8 mouse cellular contexts compared by ENCODE assay signal in genomic region chr1:190978511-190979073, GRCm38 (mm10). TPM values are rescaled to one million over a fixed set of nuclear protein-coding genes. Genes with fewer than 3 reads are reported as not detected.
A peak's percentile ranks its signal among the peaks of the same experiment; 100 is the strongest.
DNase-seq lines count a peak whose midpoint lies in the region; ATAC-seq and TF ChIP-seq lines count a peak whose summit lies in the region.

No protein-coding gene starts in this region.

- H3K4me1 ChIP-seq in kidney, adult 2 months (ENCODE audit: control insufficient read depth, insufficient read depth, low read length): no peaks in the 10 kb centered on the region
- H3K4me1 ChIP-seq in ES-Bruce4 (ENCODE audit: control insufficient read depth, insufficient read depth, low read length): no peaks in the 10 kb centered on the region
- H3K4me1 ChIP-seq in heart, embryonic 16.5 days (ENCODE audit: control insufficient read depth, insufficient read depth, low read length): peaks cover 33% of the 10 kb centered on the region
- peaks cover 20% of the 10 kb centered on the region for H3K4me1 ChIP-seq in limb, embryonic 15.5 days

- no peak overlapping the region for H3K27ac ChIP-seq in kidney, adult 2 months (ENCODE audit: insufficient read depth, low read depth, low read length)
- H3K27ac ChIP-seq in ES-Bruce4 (ENCODE audit: insufficient read depth, low read length): no peak overlapping the region
- peak overlapping the region; percentile 92 for H3K27ac ChIP-seq in heart, embryonic 16.5 days (ENCODE audit: low read length)
- peak overlapping the region; percentile 93 for H3K27ac ChIP-seq in limb, embryonic 15.5 days

- ATAC-seq in heart, embryonic 16.5 days (replicated peaks; ENCODE audit: extremely low read depth, insufficient read depth, low FRiP score): peak; percentile 52
- ATAC-seq in limb, embryonic 15.5 days (ENCODE audit: insufficient number of reproducible peaks, low FRiP score, low TSS enrichment, low read depth): peak; percentile 72
- ATAC-seq in neutrophil, adult 5-6 weeks (ENCODE audit: extremely low read depth, insufficient number of reproducible peaks, low FRiP score, poor library complexity, severe bottlenecking): peak; percentile 22; the same call in 1 of the 2 replicates

- H3K4me3 ChIP-seq in kidney, adult 2 months (ENCODE audit: insufficient read depth, low read depth, low read length): peak overlapping the region; percentile 47
- H3K4me3 ChIP-seq in ES-Bruce4 (ENCODE audit: low read depth, low read length): peak overlapping the region; percentile 57
- H3K4me3 ChIP-seq in heart, embryonic 16.5 days (ENCODE audit: low read length): peak overlapping the region; percentile 76
- peak overlapping the region; percentile 61 for H3K4me3 ChIP-seq in limb, embryonic 15.5 days

- no peak for TF ChIP-seq CTCF in kidney, adult 2 months (conservative IDR thresholded peaks at IDR 0.05; ENCODE audit: insufficient read depth, insufficient read length, low read depth, low read length)
- no peak for TF ChIP-seq CTCF in ES-Bruce4 (IDR thresholded peaks at IDR 0.05; ENCODE audit: low read depth, low read length)

- 1% methylated on average over 46 of the region's 46 CpGs for whole genome bisulfite sequencing in kidney, adult 2 months
- under 1% methylated on average over 46 of the region's 46 CpGs for WGBS in heart, embryonic 16.5 days
- WGBS in limb, embryonic 15.5 days: under 1% methylated on average over 46 of the region's 46 CpGs

- H3K4me2 ChIP-seq in heart, embryonic 16.5 days (ENCODE audit: low read depth, low read length): peak overlapping the region; percentile 98
- H3K4me2 ChIP-seq in limb, embryonic 15.5 days: peak overlapping the region; percentile 94

- no peaks in the 10 kb centered on the region for H3K27me3 ChIP-seq in kidney, adult 2 months (replicated peaks; ENCODE audit: control insufficient read depth, insufficient read depth, low read length)
- H3K27me3 ChIP-seq in ES-Bruce4 (ENCODE audit: control insufficient read depth, insufficient read depth, low read length, poor library complexity, severe bottlenecking): no peaks in the 10 kb centered on the region
- no peaks in the 10 kb centered on the region for H3K27me3 ChIP-seq in heart, embryonic 16.5 days (ENCODE audit: control insufficient read depth, insufficient read depth, low read length)
- no peaks in the 10 kb centered on the region for H3K27me3 ChIP-seq in limb, embryonic 15.5 days

- H3K9ac ChIP-seq in ES-Bruce4 (ENCODE audit: low read depth, poor library complexity, severe bottlenecking): peak overlapping the region; percentile 63
- H3K9ac ChIP-seq in heart, embryonic 16.5 days (ENCODE audit: low read length): peak overlapping the region; percentile 90
- peak overlapping the region; percentile 70 for H3K9ac ChIP-seq in limb, embryonic 15.5 days

- H3K36me3 ChIP-seq in kidney, adult 2 months (ENCODE audit: control insufficient read depth, insufficient read depth, low read length): no peaks in the 10 kb centered on the region
- no peaks in the 10 kb centered on the region for H3K36me3 ChIP-seq in ES-Bruce4 (ENCODE audit: control insufficient read depth, insufficient read depth, low read length, poor library complexity, severe bottlenecking)
- H3K36me3 ChIP-seq in heart, embryonic 16.5 days (ENCODE audit: control insufficient read depth, insufficient read depth): peaks cover 7% of the 10 kb centered on the region; the same call in 1 of the 2 replicates
- peaks cover 19% of the 10 kb centered on the region for H3K36me3 ChIP-seq in limb, embryonic 15.5 days

- TF ChIP-seq EP300 in ES-Bruce4 (IDR thresholded peaks at IDR 0.05; ENCODE audit: insufficient read depth, low read depth, low read length): no peak

- no peaks in the 10 kb centered on the region for H3K9me3 ChIP-seq in ES-Bruce4 (replicated peaks; ENCODE audit: control insufficient read depth, insufficient read depth, low read length, poor library complexity, severe bottlenecking)
- H3K9me3 ChIP-seq in heart, embryonic 16.5 days (replicated peaks; ENCODE audit: control insufficient read depth, low read length): no peaks in the 10 kb centered on the region
- H3K9me3 ChIP-seq in limb, embryonic 15.5 days: no peaks in the 10 kb centered on the region

- no peak for DNase-seq in kidney, adult 2 months
- no peak for DNase-seq in kidney, adult 9 months
- peak; percentile 25 to 32 for DNase-seq in cerebellum, postnatal 4 days (ENCODE audit: low spot score in 2 of 2)
- no peak for DNase-seq in natural killer cell, adult 2 months (ENCODE audit: low spot score in 2 of 2)

- TF ChIP-seq POLR2A in kidney, adult 2 months (IDR thresholded peaks at IDR 0.05; ENCODE audit: low read depth, low read length): no peak
- TF ChIP-seq POLR2A in ES-Bruce4 (IDR thresholded peaks at IDR 0.05; ENCODE audit: insufficient read depth, low read length): no peak

RNA-seq across cellular contexts. Expression of gene Vash2, which starts 0.5 kb away (rescaled TPM):
- 0.15 and 0.22 TPM in 2 replicates for polyA plus RNA-seq in kidney, adult 2 months (2012; rRNA removed)
- polyA plus RNA-seq in ES-Bruce4 (2011; ENCODE audit: insufficient read depth, insufficient read length, low read depth, missing spikeins): 4.2 and 4.7 TPM in 2 replicates
- polyA plus RNA-seq in heart, embryonic 16.5 days (2015; fragmentation: Nextera tagmentation; extraction: Ambion mirVana): 48.3 and 50.6 TPM in 2 replicates
- 45.1 and 51.9 TPM in 2 replicates for polyA plus RNA-seq in limb, embryonic 15.5 days (2015; fragmentation: Nextera tagmentation; extraction: Ambion mirVana)
- total RNA-seq in neutrophil, adult 5-6 weeks (2017): 0.23 TPM in 1 of 2 replicates, not detected in the other

RNA-seq across cellular contexts. Expression of gene Flvcr1, which starts 47.4 kb away (rescaled TPM):
- 10.8 and 16.1 TPM in 2 replicates for polyA plus RNA-seq in kidney, adult 2 months (2012; rRNA removed)
- 8.3 and 10.0 TPM in 2 replicates for polyA plus RNA-seq in ES-Bruce4 (2011; ENCODE audit: insufficient read depth, insufficient read length, low read depth, missing spikeins)
- polyA plus RNA-seq in heart, embryonic 16.5 days (2015; fragmentation: Nextera tagmentation; extraction: Ambion mirVana): 3.3 TPM in 2 replicates
- polyA plus RNA-seq in limb, embryonic 15.5 days (2015; fragmentation: Nextera tagmentation; extraction: Ambion mirVana): 4.0 and 5.2 TPM in 2 replicates
- 48.7 and 55.7 TPM in 2 replicates for total RNA-seq in neutrophil, adult 5-6 weeks (2017)

RNA-seq across cellular contexts. Expression of gene Angel2, which starts 53.7 kb away (rescaled TPM):
- 26.6 and 29.6 TPM in 2 replicates for polyA plus RNA-seq in kidney, adult 2 months (2012; rRNA removed)
- 19.7 and 20.8 TPM in 2 replicates for polyA plus RNA-seq in ES-Bruce4 (2011; ENCODE audit: insufficient read depth, insufficient read length, low read depth, missing spikeins)
- 29.5 and 30.1 TPM in 2 replicates for polyA plus RNA-seq in heart, embryonic 16.5 days (2015; fragmentation: Nextera tagmentation; extraction: Ambion mirVana)
- polyA plus RNA-seq in limb, embryonic 15.5 days (2015; fragmentation: Nextera tagmentation; extraction: Ambion mirVana): 40.3 and 42.5 TPM in 2 replicates
- total RNA-seq in neutrophil, adult 5-6 weeks (2017): 53.8 and 62.5 TPM in 2 replicates

RNA-seq across cellular contexts. Expression of gene Spata45, which starts 57.8 kb away (rescaled TPM):
- not detected in 2 replicates for polyA plus RNA-seq in kidney, adult 2 months (2012; rRNA removed)
- not detected in 2 replicates for polyA plus RNA-seq in ES-Bruce4 (2011; ENCODE audit: insufficient read depth, insufficient read length, low read depth, missing spikeins)
- not detected in 2 replicates for polyA plus RNA-seq in heart, embryonic 16.5 days (2015; fragmentation: Nextera tagmentation; extraction: Ambion mirVana)
- not detected in 2 replicates for polyA plus RNA-seq in limb, embryonic 15.5 days (2015; fragmentation: Nextera tagmentation; extraction: Ambion mirVana)
- total RNA-seq in neutrophil, adult 5-6 weeks (2017): not detected in 2 replicates

Comparison
In these comparisons a context has a peak if more than half of its experiments do, and no peak if none do; other contexts are left out.
1. DNase-seq: peak in cerebellum, postnatal 4 days (2 of 2); none in kidney, adult 2 months (single experiment), kidney, adult 9 months (single experiment) and natural killer cell, adult 2 months (0 of 2).
2. H3K27ac ChIP-seq: peak in heart, embryonic 16.5 days (single experiment) and limb, embryonic 15.5 days (single experiment); none in kidney, adult 2 months (single experiment) and ES-Bruce4 (single experiment).
3. ATAC-seq: peak in every context shown above with its lines; median percentile 72 in limb, embryonic 15.5 days; 52 in heart, embryonic 16.5 days; 22 in neutrophil, adult 5-6 weeks.
4. Peak in every context shown above with its lines, with median percentiles within 50 percentile points of each other: H3K4me3 ChIP-seq and H3K9ac ChIP-seq.